Mouse (Mus musculus): ENCODE results near the gene Gatad2a.
"Not testable (repeated sequence)": the region's sequence is repeated elsewhere in the genome, so short reads cannot be mapped to it uniquely, and the experiment has no call there.

Gatad2a gene

DNA sequence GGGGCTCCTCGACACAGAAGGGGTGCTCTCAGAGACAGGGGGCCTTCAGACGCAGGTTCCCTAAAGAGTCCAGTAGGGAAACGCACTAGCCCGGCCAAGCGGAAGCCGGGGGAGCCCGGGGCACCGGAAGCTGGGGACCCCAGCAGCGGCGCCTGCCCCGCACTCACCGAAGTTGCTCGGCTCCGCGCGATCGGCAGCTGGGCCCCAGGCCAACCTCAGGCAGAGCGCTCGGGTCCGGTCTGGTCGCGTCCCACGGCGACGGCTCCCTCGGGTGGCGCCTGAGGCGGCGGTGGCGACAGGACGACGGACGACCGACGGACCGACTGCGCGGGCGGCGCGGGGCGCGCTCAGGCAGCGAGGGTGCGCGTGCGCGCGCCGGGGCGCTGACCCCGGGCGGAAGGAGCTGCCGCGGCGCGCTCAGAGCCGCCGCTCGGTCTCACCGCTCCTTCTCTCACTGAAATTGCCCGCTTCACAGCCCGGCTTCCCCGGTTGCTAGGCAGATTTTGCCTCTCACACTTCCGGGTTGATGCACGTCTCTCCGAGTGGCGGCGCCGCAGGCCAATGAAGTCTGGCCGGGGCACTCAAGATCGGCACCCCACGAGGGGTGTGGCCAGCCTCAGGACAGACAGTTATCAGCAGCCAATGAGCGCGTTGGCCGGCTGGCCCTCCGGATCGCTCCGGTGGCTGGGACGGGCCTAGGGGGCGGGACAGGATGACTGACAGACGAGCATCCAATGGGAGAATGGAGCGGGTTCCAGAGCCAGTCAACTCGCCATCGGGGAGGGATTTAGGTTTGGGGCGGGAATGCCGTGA is at the start of gene Gatad2a:
Gatad2a (minus strand) TSS at position 609 of the 813 bp plus-strand sequence.
- peak; percentile 100 for DNase-seq (ENCODE audit: low spot score in 2 of 2)

DNA sequence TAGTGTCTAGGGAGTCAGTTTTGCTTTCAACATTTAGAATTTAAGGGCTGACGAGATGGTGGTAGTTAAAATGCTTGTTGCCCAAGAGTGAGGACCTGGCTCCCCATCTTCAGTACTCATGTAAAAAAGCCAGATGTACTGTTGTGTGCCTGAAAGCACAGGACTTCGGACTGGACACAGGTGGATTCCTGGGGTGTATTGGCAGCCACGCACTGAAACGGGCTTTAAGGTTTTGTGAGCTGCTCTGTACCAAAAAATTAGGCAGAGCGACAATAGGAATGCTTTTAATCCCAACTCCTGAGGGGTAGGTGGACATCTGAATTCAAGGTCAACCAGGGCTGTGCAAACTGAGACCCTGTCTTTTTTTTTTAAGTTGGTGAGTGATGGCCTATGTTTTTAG is 47.8 kb upstream of the Gatad2a start:
- no peak for DNase-seq (ENCODE audit: low spot score in 2 of 2)

DNA sequence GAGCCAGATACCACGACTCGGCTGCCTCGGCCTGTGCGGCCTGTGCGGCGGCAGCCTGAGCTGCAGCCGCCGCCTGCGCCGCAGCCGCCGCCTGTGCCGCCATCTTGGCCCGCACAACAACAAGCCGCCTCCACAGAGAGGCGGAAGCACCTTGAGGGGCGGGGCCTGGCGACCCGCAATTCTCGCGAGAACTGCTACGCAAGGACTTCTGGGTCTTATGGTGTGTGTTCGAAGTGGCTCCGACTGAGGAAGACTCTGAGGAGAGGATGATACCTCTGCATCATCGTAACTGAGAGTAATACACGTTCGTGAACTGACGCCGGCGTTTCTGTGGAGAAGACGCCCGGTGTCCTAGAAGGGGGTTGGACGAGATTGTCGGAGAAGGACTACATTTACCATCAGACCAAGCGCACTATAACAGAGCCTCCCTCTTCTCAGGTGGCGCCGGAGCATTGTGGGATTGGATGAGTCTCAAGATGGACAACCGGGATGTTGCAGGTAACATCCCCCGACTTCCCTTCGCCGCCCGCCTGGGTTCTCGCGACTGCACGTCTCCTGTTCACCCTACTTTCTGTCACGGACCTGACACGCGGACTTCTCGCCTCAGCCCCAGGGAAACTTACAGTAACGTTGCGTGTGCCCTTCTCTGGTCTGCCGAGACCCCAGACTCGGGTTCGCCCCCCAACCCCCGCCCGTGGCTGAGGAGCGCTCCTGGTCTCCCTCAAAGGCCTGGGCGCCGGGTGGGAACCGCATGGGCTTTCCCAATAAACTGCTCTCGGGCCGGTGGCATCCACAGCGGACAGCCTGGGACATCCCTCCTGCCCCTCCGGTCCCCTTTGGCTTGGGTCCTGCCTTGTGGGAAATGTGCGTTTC is 46.6 kb upstream of the Gatad2a start, which contains the start of the genes Mau2 and Sugp1:
Mau2 (minus strand) TSS at position 152 of the 873 bp plus-strand sequence.
Sugp1 (plus strand) TSS at position 231 of the 873 bp plus-strand sequence.
- DNase-seq (ENCODE audit: low spot score in 2 of 2): peak; percentile 97

GRCm38 (mm10) chr8:70041885-70042546 is 45.8 kb upstream of the Gatad2a start:
- DNase-seq (ENCODE audit: low spot score in 2 of 2): peak; percentile 6 to 9

- DNase-seq (ENCODE audit: low spot score in 2 of 2): no peak
These were observed 41.8 kb upstream of the Gatad2a start for GRCm38 (mm10) chr8:70037994-70038393.

GRCm38 (mm10) chr8:70030255-70030654 is 34.1 kb upstream of the Gatad2a start:
- DNase-seq (ENCODE audit: low spot score in 2 of 2): no peak

GRCm38 (mm10) chr8:70026151-70026550 is 30.0 kb upstream of the Gatad2a start:
- DNase-seq (ENCODE audit: low spot score in 2 of 2): no peak

DNA sequence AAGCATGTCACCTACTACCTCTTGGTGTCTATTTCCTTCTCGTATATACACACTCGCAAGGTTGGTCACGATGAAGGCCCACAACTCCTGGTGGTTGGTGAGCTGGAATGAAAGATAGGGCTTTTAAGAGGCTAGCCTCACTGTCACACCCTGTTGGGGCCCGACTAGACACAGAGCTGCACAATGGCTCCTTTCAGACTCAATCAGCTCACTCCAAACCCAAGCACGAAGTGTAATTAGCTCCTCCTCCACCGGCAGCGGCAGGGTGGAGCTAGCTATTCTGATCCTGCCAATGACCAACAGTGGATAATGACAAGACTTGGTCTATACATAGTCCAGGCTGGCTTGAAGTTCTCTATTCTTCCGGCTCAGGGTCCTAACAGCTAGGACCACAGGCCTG is 27.4 kb upstream of the Gatad2a start:
- DNase-seq (ENCODE audit: low spot score in 2 of 2): no peak

DNA sequence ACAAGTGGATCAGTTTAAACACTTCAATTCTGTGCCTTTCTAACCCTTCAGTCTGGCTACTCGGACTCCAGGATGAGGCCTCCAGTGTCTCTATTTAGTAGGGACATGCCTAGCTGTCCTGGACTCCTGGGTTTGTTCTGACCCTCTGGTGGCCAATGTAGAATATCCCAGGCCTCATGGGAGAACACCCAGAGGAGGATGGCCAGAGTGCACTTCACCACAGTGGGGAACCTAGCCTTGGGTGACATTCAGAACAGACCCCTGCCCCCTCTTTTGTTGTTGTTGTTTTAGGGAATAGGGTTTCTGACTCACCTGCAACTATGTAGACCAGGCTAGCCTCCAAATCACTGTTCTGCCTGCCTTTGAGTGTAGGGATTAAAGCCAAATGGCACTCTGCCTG is 18.8 kb upstream of the Gatad2a start:
- no peak for DNase-seq (ENCODE audit: low spot score in 2 of 2)

- DNase-seq (ENCODE audit: low spot score in 2 of 2): no peak
These were observed 16.6 kb upstream of the Gatad2a start for GRCm38 (mm10) chr8:70012763-70013162.

DNA sequence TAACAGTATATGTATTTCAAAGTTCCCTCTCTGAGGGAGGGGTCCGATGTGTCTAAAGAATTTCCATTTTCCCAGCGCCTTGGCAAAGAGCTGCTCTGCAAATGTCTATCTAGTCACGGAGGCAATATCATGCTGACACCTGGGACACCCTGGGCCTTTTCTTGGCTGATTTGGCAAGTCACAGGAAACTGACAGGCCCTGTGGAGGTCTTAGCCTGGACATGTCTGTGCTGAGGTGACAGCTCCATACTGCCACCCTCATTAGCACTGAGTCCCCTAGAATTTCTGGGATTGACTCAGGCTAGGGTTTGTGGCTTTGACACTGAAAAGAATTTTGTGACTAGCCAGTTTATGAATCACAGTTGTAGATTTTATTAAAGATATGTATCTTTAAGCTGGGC is 16.2 kb upstream of the Gatad2a start:
- DNase-seq (ENCODE audit: low spot score in 2 of 2): no peak

- not testable (repeated sequence) for DNase-seq (ENCODE audit: low spot score in 2 of 2)
These were observed 14.6 kb upstream of the Gatad2a start for GRCm38 (mm10) chr8:70010796-70011195.

- DNase-seq (ENCODE audit: low spot score in 2 of 2): no peak
These were observed 9.0 kb upstream of the Gatad2a start for GRCm38 (mm10) chr8:70005178-70005577.

- no peak for DNase-seq (ENCODE audit: low spot score in 2 of 2)
These were observed 8.2 kb upstream of the Gatad2a start for GRCm38 (mm10) chr8:70004345-70004744.

- peak in 1 of 2 experiments; percentile 24 for DNase-seq (ENCODE audit: low spot score in 2 of 2)
These were observed 7.0 kb upstream of the Gatad2a start for GRCm38 (mm10) chr8:70003204-70003657.

GRCm38 (mm10) chr8:70001892-70002191 is 5.7 kb upstream of the Gatad2a start:
- DNase-seq (ENCODE audit: low spot score in 2 of 2): not testable (repeated sequence)

DNA sequence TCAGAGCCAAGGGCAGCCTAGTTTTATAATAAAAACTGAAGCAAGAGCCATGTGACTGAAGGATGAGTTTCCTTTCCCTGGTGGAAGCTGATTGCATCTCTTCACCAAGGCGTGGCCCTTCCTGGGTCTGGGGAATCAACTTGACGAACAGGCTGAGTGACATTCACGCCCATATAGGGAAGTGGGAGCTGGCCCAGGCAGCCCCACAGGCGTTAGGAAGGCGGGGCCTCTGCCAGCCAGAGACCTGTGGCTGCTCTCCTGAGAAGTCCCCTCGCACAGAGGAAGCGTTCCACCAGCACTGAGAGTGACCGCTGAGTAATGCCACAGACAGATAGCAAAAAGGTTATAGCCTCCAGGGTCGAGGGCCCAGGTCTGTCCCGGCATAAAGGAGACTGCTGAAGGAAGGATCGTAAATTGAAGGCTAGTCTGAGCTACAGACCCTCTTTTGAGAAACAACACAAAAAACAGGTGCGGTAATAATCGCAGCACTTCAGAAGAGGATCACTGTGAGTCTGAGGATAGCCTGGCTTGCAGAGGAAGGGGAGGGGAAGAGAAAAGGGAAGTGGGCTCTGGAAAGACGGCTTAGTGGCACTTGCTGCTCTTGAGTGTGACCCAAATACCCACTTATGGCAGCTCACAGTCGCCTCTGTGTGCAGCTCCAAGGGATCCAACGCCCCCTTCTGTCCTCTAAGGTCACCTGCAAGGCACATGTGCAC is 5.2 kb upstream of the Gatad2a start:
- peak; percentile 64 to 68 for DNase-seq (ENCODE audit: low spot score in 2 of 2)

GRCm38 (mm10) chr8:70000226-70000625 is 4.0 kb upstream of the Gatad2a start:
- DNase-seq (ENCODE audit: low spot score in 2 of 2): no peak

DNA sequence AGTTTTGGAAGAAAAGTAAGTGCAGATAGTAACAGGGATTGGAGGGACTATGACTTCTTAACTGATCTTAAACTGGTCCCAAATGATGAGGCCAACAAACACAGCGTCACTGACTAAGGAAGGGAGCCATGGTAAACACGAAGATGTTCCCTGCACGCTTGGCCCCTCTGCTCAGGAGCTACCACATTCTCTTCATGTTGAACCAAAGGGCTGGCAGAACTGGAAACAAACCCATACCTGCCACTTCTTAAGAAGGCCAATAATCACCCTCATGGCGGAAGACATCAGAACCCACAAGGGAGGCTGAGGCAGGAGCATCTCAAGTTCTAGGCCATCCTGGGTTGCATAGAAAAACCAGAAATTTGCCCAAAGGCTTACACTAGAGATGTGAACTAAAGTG is 3.1 kb upstream of the Gatad2a start:
- no peak for DNase-seq (ENCODE audit: low spot score in 2 of 2)

GRCm38 (mm10) chr8:69998706-69999105 is 2.5 kb upstream of the Gatad2a start:
- no peak for DNase-seq (ENCODE audit: low spot score in 2 of 2)

DNA sequence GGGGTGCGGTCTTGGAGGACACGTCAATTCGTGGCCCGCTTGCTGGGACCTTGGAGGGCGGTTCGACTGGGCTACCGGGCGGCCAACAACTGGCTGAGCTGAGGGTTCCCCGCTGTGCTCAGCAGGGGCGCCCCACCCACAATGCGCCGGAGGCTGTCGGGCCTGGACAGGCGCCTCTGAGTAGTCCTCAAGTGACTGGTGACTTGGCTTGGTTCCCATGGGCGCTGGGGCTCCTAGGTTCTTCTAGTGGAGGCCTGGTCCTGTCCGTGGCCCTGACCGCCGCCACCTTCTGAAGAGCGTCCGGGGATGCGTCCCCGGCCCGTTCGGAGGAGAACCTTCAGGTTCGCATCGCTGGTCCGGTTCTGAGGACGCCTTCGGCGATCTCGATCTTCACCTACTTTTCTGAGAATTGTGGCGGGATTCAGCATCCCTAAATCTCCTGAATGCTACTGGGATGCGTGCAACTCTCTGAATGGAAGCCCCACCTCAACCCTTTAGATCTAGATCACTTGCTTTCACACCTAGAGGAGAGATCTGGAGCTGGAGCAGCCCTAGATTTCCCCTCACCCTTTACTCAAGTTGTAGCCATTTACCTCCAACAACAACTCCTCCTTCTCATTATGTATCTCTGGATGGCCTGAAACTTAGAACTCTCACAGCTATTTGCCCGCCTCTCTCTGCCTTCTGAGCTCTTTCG is 553 bp upstream of the Gatad2a start:
- no peak for DNase-seq (ENCODE audit: low spot score in 2 of 2)

All from natural killer cell, adult 2 months (primary cell).